Mouse (Mus musculus) layer of hippocampus, adult 18-20 months (tissue): ENCODE results near the gene Pop7. TPM values are rescaled to one million over a fixed set of nuclear protein-coding genes. Genes with fewer than 3 reads are reported as not detected.

ENCODE experiments used
- DNase-seq, 2 experiments: peaks; one replicate each; pipeline ENCODE4 v3.0.0; 2022; ENCODE audit warnings: low spot score in 2 of 2
- microRNA-seq, 2 experiments: library from miRNA; unstranded; fragments of <30 nt; microRNA quantifications; one replicate each; pipeline ENCODE4 v1.2.0; 2021
- total RNA-seq, 2 experiments: library from RNA; stranded (reverse); gene quantifications; 2 replicates each; pipeline ENCODE4 v1.2.3; 2021

Gene Pop7
- total RNA-seq, 2 experiments from 2014 or later = 33.2 to 34.6 TPM

DNA sequence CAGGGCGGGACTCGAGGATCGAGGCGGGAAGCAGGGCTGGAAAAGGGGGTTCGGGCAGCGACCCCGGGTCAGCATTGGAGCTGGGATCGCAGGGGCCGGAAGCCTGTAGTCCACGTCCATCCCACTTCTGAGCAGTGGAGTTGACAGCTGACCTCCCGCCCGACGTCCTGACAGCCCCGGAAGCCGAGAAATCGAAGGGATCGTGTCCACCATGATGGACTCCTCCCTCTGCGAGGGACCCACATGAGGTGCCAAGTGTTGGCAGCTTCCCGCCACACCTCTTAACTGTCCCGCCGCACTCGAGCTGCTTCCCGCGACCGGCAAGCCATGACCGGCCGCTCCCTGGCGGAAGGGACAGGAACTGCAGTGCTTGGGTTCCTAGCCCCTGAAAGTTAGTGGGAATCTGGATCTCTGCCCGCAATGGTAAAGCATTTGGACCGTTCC is 371 bp upstream of the Pop7 start:
- peak in 1 of 2 experiments; percentile 77 for DNase-seq

DNA sequence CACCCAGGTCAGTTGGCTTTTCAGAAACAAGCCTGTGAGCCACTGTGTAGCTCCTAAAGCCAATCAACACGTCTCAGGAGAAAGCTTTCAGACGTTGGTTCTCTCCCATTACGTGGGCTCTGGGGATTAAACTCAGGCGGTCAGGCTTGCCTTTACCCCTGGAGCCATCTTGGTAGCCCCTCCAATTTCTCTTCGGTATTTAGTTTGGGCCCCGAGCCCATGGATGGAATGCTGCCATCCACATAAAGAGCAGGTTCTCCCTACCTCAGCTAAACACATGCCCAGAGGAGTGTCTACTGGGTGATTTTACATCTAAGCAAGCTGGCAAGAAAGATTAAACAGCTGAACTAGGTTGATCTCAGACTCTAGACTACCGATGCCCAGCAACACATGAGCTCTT is 2.1 kb downstream of the Pop7 start:
- no peak for DNase-seq

DNA sequence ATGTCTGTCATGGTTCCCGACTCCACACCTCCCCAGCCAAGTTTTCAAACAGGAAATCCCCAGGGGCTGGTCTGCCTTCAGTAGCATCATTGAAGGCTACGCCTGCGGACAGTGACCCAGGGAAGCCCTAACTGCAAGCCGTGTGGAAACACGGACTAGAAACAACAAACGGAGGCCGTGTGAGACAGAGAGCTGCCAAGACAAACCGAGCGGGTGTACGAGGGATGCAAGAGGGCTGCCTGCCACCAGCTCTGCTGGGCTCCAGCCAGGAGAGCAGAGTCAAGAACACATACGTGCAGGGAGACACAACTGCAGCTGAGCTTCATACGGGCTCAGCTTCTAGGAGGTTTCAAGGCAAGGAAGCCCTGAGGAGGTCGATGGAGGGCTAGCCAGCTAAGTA is 8.5 kb downstream of the Pop7 start:
- DNase-seq = peak in 1 of 2 experiments; percentile 56

DNA sequence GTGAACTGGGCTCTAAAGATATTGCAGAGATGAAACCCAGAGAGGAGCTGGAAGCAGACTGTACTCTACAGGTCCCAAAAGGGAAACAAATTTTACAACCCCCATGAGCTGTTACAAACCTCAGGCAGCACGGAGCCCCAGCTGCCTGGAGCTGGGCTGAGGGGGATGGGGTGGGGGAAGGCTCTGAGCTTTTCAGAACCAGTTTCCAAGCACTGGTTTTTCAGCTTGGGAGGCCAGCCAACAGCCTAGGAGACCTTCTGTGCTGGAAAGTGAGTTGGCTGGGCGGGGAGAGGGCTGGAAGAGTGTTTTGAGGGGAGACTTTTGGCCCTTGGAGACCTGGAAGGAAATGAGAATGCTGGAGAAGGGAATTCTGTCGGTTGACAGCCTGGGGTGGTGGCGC is 10.8 kb downstream of the Pop7 start:
- peak; percentile 54 to 70 for DNase-seq

DNA sequence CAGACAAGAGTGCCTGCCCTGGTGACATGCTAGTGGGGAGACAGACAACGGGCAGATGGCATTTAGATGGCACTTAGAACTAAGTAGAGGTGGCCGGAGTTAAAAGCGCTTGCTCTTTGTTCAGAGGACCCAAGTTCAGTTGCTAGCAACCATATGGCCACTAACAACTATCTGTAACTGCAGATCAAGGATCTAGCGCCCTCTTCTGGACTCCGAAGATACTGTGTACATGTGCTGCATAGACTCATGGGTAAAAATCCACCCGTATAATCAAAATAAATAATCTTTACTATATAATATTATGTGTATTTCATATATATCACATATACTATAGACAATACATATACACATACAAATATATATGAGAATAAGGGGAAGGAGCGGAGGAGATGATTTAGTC is 14.7 kb downstream of the Pop7 start:
- DNase-seq = no peak

DNA sequence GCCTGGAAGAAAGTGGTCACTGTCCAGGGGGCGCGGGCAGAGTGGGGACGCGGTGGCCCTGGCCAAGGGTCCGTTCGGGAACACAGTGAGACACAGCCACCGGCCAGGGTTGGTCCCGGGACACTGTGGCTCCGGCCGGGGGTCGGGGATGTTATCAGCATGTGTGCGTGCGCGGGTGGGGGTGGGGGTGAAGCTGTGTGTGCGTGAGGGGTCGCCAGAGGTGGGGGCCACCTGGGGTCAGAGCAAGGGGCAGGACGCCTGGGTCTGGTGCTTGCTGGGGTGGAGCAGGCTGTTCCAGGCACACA is 16.5 kb downstream of the Pop7 start:
- DNase-seq = no peak

DNA sequence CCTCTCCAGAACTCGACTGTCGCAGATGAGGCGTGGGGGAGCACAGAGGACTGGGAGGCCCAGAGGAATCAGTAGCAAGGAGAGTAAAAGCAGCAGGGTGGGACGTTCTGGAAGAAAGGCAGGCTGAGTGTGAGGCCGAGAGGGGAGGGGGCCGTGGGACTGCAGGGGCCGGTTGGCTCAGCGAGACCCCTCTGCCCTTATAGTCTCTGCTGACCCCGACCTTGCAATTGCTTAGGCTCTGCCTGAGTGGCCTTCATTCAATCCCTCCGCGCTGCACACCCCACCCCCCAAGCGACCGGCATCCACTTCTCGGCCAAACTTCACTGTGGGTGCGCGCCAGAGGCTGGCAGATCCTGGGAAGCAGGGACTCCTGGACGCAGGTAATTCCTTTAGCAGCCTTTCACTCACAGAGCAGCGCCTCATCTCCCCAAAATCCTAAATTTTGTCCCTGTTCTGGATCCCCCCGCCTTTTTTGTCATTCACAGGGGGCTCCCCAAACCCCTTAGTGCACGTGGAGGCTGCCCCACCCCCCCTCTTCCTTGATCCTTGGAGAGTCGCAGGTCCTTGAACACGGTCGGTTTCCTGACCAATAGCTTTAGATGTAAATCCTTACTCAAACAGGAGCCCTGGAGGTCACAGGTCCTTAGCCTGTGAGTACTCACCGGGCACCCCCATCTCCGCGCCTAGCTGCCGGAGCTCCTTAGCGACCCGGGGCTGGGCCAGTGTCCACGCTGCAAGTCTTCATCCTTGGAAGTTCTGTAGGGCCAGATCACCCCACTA is 17.1 kb downstream of the Pop7 start:
- DNase-seq = no peak

DNA sequence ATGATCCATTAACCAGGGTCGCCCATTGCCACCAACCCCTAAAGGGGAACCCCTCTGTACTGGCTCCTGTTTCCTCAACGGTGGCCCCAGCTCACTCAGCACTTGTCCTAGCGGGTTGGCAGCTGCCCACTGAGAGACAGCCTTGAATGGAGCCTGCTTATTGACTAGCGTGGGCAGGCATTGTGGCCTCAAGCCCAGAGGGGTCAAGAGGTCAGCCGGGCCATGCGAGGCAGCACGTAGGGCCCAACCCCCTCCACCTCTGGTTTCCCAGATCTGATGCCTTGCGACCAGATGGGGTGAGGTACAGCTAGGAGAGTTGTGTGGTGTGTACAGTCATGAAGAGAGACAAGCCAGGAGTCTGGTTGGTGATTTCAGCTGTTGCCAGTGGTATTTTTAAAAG is 20.4 kb downstream of the Pop7 start:
- DNase-seq = no peak

DNA sequence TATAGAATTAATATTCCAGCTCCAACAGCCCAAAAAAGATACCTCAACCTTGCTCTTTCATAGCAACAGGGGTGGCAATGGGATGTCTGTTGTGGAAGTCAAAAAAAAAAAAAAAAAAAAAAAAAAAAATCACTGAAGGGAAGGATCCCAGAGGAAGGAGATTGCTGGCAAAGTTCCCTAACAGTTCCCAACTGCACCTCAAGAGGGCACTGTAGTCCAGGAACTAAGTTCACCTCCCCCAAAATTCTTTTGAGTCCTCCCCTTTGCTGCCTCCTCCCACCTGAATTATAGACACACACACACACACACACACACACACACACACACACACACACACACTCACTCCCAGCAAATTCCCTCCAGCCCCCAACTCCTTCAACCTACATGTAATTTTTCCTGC is 21.2 kb downstream of the Pop7 start:
- DNase-seq = peak; percentile 64 to 93

DNA sequence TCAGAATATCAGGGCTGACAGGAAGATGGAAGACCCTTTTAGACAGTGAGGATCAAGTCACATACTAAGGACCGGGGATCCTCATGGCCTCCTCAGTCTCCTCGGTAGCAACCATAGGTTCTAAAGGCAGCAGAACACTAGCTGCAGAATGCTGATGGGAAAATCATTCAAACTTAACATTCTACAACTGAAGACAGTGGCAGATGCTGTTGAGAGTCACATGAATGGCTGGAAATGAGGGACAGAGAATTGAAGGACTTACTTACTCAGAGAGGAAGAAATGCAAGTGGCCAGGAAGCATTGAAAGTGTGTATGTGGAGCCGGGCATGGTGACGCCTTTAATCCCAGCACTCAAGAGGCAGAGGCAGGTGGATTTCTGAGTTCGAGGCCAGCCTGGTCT is 25.4 kb downstream of the Pop7 start, which contains the start of gene Zan:
TSS of gene Zan (minus strand) at position 101 of the 400 bp plus-strand sequence.
- DNase-seq = no peak

DNA sequence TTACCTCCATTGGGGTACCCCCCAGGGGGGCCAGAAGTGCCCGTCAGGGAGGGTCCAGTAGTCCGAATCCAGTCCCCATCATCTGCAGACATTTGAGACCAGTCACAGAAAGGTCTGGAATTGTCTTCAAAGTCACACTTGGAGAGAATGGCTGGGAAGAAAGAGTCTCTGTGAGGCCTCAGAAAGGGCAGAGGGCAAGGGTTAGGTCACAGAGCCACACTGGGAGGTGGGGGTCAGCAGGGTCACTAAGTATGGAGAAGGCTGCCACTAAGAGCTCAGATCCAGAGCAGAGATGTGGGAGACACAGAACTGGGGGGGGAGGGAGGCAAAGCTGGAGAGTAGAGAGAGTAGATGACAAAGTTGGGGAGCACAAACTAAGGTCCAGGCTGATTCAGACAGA is 28.0 kb downstream of the Pop7 start:
- DNase-seq = no peak

DNA sequence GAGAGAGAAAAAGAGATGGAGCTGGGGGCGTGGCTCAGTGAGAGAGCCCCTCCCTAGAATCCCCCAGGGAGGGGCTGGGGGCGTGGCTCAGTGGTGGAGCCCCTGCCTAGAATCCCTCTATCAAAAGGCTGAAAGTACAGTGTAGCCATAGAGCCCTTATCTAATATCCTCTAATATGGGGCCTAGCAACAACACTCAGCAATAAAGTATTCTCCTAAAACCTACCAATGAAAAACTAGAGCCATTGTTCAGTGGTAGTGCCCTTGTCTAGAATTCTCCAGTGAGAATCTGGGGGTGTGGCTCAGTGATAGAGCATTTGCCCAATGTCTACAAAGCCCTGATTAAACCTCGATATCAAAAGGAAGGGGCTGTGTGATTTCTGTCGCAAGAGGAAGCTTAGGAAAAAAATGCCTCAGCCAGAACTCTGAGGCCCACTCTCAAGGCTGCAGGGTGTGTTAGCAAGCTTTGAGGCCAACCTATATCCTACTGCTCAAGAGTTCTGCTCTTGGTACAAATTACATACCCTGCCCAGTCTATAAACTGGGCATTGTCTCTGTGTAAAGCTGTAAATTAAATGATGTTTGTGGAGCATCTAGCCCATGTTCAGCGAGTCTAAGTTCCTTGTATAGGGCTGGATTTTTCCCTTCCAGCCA is 29.9 kb downstream of the Pop7 start:
- DNase-seq = no peak

DNA sequence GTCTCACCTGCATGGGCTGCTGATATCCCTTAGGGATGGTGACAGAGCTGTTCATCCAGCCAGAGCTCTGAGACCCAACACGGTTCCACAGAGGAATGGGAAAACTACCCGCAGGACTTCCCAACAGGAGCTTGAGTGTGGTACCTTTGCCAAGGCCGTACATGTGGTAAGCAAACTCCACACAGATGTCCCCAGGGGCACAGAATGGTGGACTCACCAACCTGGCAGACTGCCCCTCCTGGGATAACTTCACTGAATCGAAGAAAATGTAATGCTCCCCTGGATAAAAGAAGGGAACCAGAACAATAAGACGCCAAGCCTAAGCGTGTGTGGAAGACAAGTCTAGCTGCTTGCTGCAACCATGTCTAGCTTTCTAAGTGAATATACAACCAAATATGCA is 35.4 kb downstream of the Pop7 start:
- DNase-seq = no peak

DNA sequence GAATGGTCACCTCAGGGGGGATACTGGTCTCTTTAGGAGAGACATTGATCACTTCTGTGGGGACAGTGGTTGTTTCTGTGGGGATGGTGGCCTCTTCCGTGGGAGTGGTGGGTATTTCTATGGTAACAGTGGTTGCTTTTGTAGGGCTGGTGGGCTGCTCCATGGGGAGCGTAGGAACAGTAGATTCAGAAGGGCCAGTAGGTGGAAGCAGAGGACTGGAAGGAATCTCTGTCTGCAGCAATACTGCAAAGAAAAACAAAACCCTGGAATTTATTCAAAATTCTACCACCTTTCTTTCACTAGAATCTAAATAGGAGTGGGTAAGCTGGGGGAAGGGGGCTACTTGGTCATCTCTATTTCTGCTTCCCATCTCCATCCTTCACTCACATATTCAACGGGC is 37.3 kb downstream of the Pop7 start:
- DNase-seq = peak in 1 of 2 experiments; percentile 44

DNA sequence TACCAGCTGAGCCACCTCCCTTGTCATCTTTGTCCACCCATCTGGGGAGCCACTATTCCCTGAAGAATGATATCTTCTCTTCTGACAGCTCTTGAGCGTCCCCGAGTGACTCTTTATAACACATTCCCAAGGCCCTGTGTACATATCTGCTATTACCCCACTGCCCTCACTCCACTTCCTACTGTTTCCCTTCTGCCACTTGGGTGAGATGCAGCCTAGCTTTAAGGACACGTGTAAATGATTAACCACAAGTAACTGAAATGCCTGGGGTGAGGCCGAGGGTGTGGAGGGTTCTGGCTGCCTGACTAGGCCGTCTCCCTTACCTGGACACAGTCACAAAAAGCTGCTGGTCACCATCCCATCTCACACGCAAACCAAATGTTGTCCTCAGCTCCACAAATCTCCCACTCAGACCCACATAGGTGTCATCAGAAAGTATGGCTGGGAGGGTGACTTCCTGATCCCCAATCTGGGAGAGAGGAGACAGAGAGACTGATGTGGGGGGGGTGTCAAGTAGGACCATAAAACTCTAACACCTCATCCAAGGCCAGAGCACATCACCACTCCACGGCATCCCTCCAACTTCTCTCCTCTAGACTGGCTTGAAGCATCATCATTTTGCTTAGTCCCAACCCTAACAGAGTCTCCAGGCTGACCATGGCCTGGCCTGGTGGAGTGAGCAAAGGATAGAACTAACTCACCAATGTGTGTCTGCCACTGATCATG is 46.3 kb downstream of the Pop7 start:
- no peak for DNase-seq

DNA sequence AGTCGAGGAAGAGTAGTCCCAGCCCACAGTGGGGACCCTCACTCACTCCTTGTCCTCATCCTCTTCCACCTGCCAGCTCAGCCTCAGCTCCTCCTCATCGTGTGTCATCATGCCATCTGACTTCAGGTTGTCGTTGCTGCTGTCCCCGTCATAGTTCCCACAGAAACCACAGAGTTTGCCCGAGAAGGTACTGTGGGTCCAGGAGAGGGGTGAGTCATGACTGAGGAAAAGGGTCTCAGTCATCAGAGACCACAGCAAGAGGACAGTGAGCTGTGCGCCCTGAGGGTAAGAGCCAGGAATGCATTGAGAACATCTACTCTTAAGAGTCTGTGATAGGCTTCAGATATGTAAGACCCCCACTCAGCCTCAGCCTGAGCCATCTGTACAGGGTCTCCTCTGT is 47.1 kb downstream of the Pop7 start:
- no peak for DNase-seq

Small RNAs within 50 kb of the gene (microRNA-seq; reads per million reads assigned to microRNA genes)
- gene Mir6418 = 0.99 to 1.2 reads per million in 2 experiments

Other genes with a start within 250 kb of the Pop7 start
- gene Ache, start 215.0 kb downstream of the Pop7 start, total RNA-seq = 10 to 100 TPM; 55.3 to 56.2 TPM
- 10 to 100 TPM; 10.9 to 11.7 TPM for gene Ufsp1, start 207.9 kb downstream of the Pop7 start, total RNA-seq
- 100 to 1,000 TPM; 202 to 234 TPM for gene Srrt, start 194.8 kb downstream of the Pop7 start, total RNA-seq
- 1 to 10 TPM; 5.4 to 6.2 TPM for gene Trip6, start 188.1 kb downstream of the Pop7 start, total RNA-seq
- 10 to 100 TPM; 21.6 to 23.7 TPM for gene Slc12a9, start 168.9 kb downstream of the Pop7 start, total RNA-seq
- gene Ephb4, start 152.4 kb downstream of the Pop7 start, total RNA-seq = 1 to 10 TPM; 4.5 to 4.7 TPM
- gene Zan, start 25.5 kb downstream of the Pop7 start, total RNA-seq = under 1 TPM; 0.15 to 0.33 TPM
- 10 to 100 TPM; 64.1 to 65.4 TPM for gene Gigyf1, start 16.0 kb upstream of the Pop7 start, total RNA-seq
- gene Epo, start 30.7 kb upstream of the Pop7 start, total RNA-seq = not detected
- gene Gnb2, start 31.0 kb upstream of the Pop7 start, total RNA-seq = 100 to 1,000 TPM; 573 to 580 TPM
- gene Actl6b, start 51.0 kb upstream of the Pop7 start, total RNA-seq = 100 to 1,000 TPM; 118 to 136 TPM
- 10 to 100 TPM; 14.6 to 15.2 TPM for gene Tfr2, start 67.3 kb upstream of the Pop7 start, total RNA-seq
- 10 to 100 TPM; 20.9 to 25.2 TPM for gene Mospd3, start 98.5 kb upstream of the Pop7 start, total RNA-seq
- 1 to 10 TPM; 6.1 to 7.5 TPM for gene Pcolce, start 111.3 kb upstream of the Pop7 start, total RNA-seq
- gene Fbxo24, start 126.5 kb upstream of the Pop7 start, total RNA-seq = under 1 TPM; 0.20 to 0.47 TPM
- gene Lrch4, start 126.6 kb upstream of the Pop7 start, total RNA-seq = 10 to 100 TPM; 18.9 to 24.2 TPM
- 10 to 100 TPM; 13.5 to 21.4 TPM for gene Gm20605, start 126.7 kb upstream of the Pop7 start, total RNA-seq
- 1 to 10 TPM; 8.2 to 9.5 TPM for gene Sap25, start 138.8 kb upstream of the Pop7 start, total RNA-seq
- gene Irs3, start 143.2 kb upstream of the Pop7 start, total RNA-seq = under 1 TPM; 0.30 to 0.53 TPM
- 10 to 100 TPM; 72.6 to 73.5 TPM for gene Agfg2, start 182.2 kb upstream of the Pop7 start, total RNA-seq
- 10 to 100 TPM; 72.6 to 74.4 TPM for gene Nyap1, start 239.1 kb upstream of the Pop7 start, total RNA-seq
- gene Tsc22d4, start 243.2 kb upstream of the Pop7 start, total RNA-seq = 100 to 1,000 TPM; 164 to 187 TPM